1 mouse cellular context compared by ENCODE assay signal in genomic region chr9:83956632-83957314, GRCm38 (mm10).
TF ChIP-seq lines count a peak whose summit lies in the region.

No protein-coding gene starts in this region.

TF ChIP-seq in CH12.LX, 34 proteins besides CTCF, POLR2A, EP300 and RAD21 (continued from another document):
- TF ChIP-seq MAZ (IDR thresholded peaks at IDR 0.05; ENCODE audit: low read depth, low read length) (no peak), SMC3 (IDR thresholded peaks at IDR 0.05; ENCODE audit: low read depth, low read length) (peak; percentile 62), USF2 (conservative IDR thresholded peaks at IDR 0.05; ENCODE audit: low read depth, low read length) (no peak), KAT2A (IDR thresholded peaks at IDR 0.05; ENCODE audit: insufficient replicate concordance, low read length) (no peak), MAFK (IDR thresholded peaks at IDR 0.05; ENCODE audit: insufficient replicate concordance, low read length) (0 out of 2 replicates have a peak, but pooled peaks have one; percentile 12), NELFE (IDR thresholded peaks at IDR 0.05; ENCODE audit: low read depth, low read length) (no peak; the same call in 1 of the 2 replicates), ZKSCAN1 (IDR thresholded peaks at IDR 0.05; ENCODE audit: borderline replicate concordance, low read depth, low read length) (no peak), NRF1 (IDR thresholded peaks at IDR 0.05; ENCODE audit: low read depth, low read length) (no peak), CHD1 (IDR thresholded peaks at IDR 0.05; ENCODE audit: low read depth, low read length) (no peak), IRF4 (IDR thresholded peaks at IDR 0.05; ENCODE audit: low read depth, low read length) (peak; percentile 41), RCOR1 (conservative IDR thresholded peaks at IDR 0.05; ENCODE audit: low read depth, low read length) (no peak), HCFC1 (IDR thresholded peaks at IDR 0.05; ENCODE audit: low read depth, low read length) (no peak), JUND (conservative IDR thresholded peaks at IDR 0.05; ENCODE audit: low read depth, low read length) (no peak), MEF2A (IDR thresholded peaks at IDR 0.05; ENCODE audit: borderline replicate concordance, low read depth, low read length) (0 out of 2 replicates have a peak, but pooled peaks have one; percentile 35), PAX5 (IDR thresholded peaks at IDR 0.05; ENCODE audit: low read length) (no peak), TBP (conservative IDR thresholded peaks at IDR 0.05; ENCODE audit: low read depth, low read length) (no peak), MYC (IDR thresholded peaks at IDR 0.05; ENCODE audit: low read depth, low read length) (no peak), UBTF (IDR thresholded peaks at IDR 0.05; ENCODE audit: low read depth, low read length) (no peak), POLR2AphosphoS2 (IDR thresholded peaks at IDR 0.05; ENCODE audit: low read depth, low read length) (no peak), MXI1 (IDR thresholded peaks at IDR 0.05; ENCODE audit: low read depth, low read length) (no peak)
